Mouse (Mus musculus) yolk sac, embryonic 10.5 days (tissue): ENCODE data around the gene Atraid.

Experiments
- DNase-seq: peaks from one replicate; pipeline ENCODE4 v3.0.0-alpha.2; 2017; ENCODE audit warnings: low spot score

Gene Atraid

GRCm38 (mm10) chr5:31054261-31055215 is 6.4 kb downstream of the Atraid start, which contains the start of gene Cad:
Cad (plus strand) TSS chr5:31054780.
- peak; percentile 94 for DNase-seq

GRCm38 (mm10) chr5:31055216-31056140 is 7.4 kb downstream of the Atraid start:
- DNase-seq: no peak

- DNase-seq: no peak
Measured at GRCm38 (mm10) chr5:31069810-31070209, 21.7 kb downstream of the Atraid start.

- DNase-seq: no peak
Measured at GRCm38 (mm10) chr5:31071059-31071458, 22.9 kb downstream of the Atraid start.

- DNase-seq: no peak
Measured at GRCm38 (mm10) chr5:31071821-31072220, 23.7 kb downstream of the Atraid start.

GRCm38 (mm10) chr5:31073176-31073575 is 25.1 kb downstream of the Atraid start:
- no peak for DNase-seq

- DNase-seq: no peak
Measured at GRCm38 (mm10) chr5:31076346-31076745, 28.2 kb downstream of the Atraid start.

GRCm38 (mm10) chr5:31080059-31080794 is 32.1 kb downstream of the Atraid start:
- DNase-seq: no peak

- no peak for DNase-seq
Measured at GRCm38 (mm10) chr5:31080795-31081164, 32.7 kb downstream of the Atraid start.

GRCm38 (mm10) chr5:31081386-31081785 is 33.3 kb downstream of the Atraid start:
- no peak for DNase-seq

- no peak for DNase-seq
Measured at GRCm38 (mm10) chr5:31082355-31082754, 34.2 kb downstream of the Atraid start.

- DNase-seq: no peak
Measured at GRCm38 (mm10) chr5:31082935-31083625, 35.0 kb downstream of the Atraid start.

- no peak for DNase-seq
Measured at GRCm38 (mm10) chr5:31083949-31084348, 35.8 kb downstream of the Atraid start.

- DNase-seq: no peak
Measured at GRCm38 (mm10) chr5:31086606-31087005, 38.5 kb downstream of the Atraid start.

GRCm38 (mm10) chr5:31087131-31087530 is 39.0 kb downstream of the Atraid start:
- no peak for DNase-seq

GRCm38 (mm10) chr5:31092231-31092975 is 44.3 kb downstream of the Atraid start:
- no peak for DNase-seq

GRCm38 (mm10) chr5:31093151-31094041 is 45.3 kb downstream of the Atraid start:
- peak; percentile 60 for DNase-seq

GRCm38 (mm10) chr5:31094100-31094798 is 46.1 kb downstream of the Atraid start:
- no peak for DNase-seq
